ENCODE assay signal across 22 mouse cellular contexts in genomic region chr19:47549174-47549573, GRCm38 (mm10). TPM values are rescaled to one million over a fixed set of nuclear protein-coding genes. Genes with fewer than 3 reads are reported as not detected.
DNase-seq lines count a peak whose midpoint lies in the region; ATAC-seq and TF ChIP-seq lines count a peak whose summit lies in the region.
"Had no signal": no experiment of that assay in that cellular context is flagged by ENCODE, and none has a peak within 500 bp of the region (broad histone marks: within the 10 kb centered on the region; RNA-seq: fewer than 3 reads in every experiment).

No protein-coding gene starts in this region.

- no peak overlapping the region for H3K9ac ChIP-seq in heart, embryonic 12.5 days
- H3K9ac ChIP-seq in kidney, postnatal 0 days (ENCODE audit: low read depth, low read length): no peak overlapping the region
- no peak overlapping the region for H3K9ac ChIP-seq in lung, postnatal 0 days (replicated peaks; ENCODE audit: low read depth)
- H3K9ac ChIP-seq: embryonic facial prominence, embryonic 12.5 days; forebrain, embryonic 12.5 days; heart, embryonic 15.5 days; hindbrain, embryonic 15.5 days had no signal

- TF ChIP-seq CTCF in kidney, postnatal 0 days (IDR thresholded peaks at IDR 0.05; ENCODE audit: low read depth): no peak
- no peak for TF ChIP-seq CTCF in lung, postnatal 0 days (IDR thresholded peaks at IDR 0.05)

- no peaks in the 10 kb centered on the region for H3K27me3 ChIP-seq in heart, embryonic 12.5 days (replicated peaks)
- no peaks in the 10 kb centered on the region for H3K27me3 ChIP-seq in kidney, postnatal 0 days (ENCODE audit: insufficient read depth, low read length)
- H3K27me3 ChIP-seq in lung, postnatal 0 days (replicated peaks; ENCODE audit: insufficient read depth, low read length): no peaks in the 10 kb centered on the region
- H3K27me3 ChIP-seq: embryonic facial prominence, embryonic 12.5 days; forebrain, embryonic 12.5 days; heart, embryonic 15.5 days; hindbrain, embryonic 15.5 days had no signal

- no peak for TF ChIP-seq EP300 in lung, postnatal 0 days (IDR thresholded peaks at IDR 0.05)

- no peaks in the 10 kb centered on the region for H3K4me1 ChIP-seq in heart, embryonic 12.5 days (replicated peaks)
- no peaks in the 10 kb centered on the region for H3K4me1 ChIP-seq in kidney, postnatal 0 days (replicated peaks; ENCODE audit: insufficient read depth, low read length)
- H3K4me1 ChIP-seq in lung, postnatal 0 days (ENCODE audit: insufficient read depth, low read depth, low read length): no peaks in the 10 kb centered on the region
- H3K4me1 ChIP-seq: embryonic facial prominence, embryonic 12.5 days; forebrain, embryonic 12.5 days; heart, embryonic 15.5 days had no signal

- no peak overlapping the region for H3K4me2 ChIP-seq in heart, embryonic 12.5 days
- no peak overlapping the region for H3K4me2 ChIP-seq in kidney, postnatal 0 days (ENCODE audit: low read length)
- no peak overlapping the region for H3K4me2 ChIP-seq in lung, postnatal 0 days (replicated peaks; ENCODE audit: low read depth, low read length)
- H3K4me2 ChIP-seq: embryonic facial prominence, embryonic 12.5 days; forebrain, embryonic 12.5 days; heart, embryonic 15.5 days; hindbrain, embryonic 15.5 days had no signal

- H3K4me3 ChIP-seq in heart, embryonic 12.5 days: no peak overlapping the region
- H3K4me3 ChIP-seq in kidney, postnatal 0 days (replicated peaks; ENCODE audit: low read depth, low read length): no peak overlapping the region
- no peak overlapping the region for H3K4me3 ChIP-seq in lung, postnatal 0 days (ENCODE audit: low read depth, low read length)
- H3K4me3 ChIP-seq: embryonic facial prominence, embryonic 12.5 days; forebrain, embryonic 12.5 days; gastrocnemius, adult 2 months; heart, embryonic 10.5 days; heart, embryonic 15.5 days; hindbrain, embryonic 15.5 days had no signal

- no peaks in the 10 kb centered on the region for H3K36me3 ChIP-seq in heart, embryonic 12.5 days
- H3K36me3 ChIP-seq in kidney, postnatal 0 days (ENCODE audit: insufficient read depth, low read length): no peaks in the 10 kb centered on the region
- H3K36me3 ChIP-seq in lung, postnatal 0 days (ENCODE audit: insufficient read depth, low read length): no peaks in the 10 kb centered on the region
- H3K36me3 ChIP-seq: embryonic facial prominence, embryonic 12.5 days; forebrain, embryonic 12.5 days; heart, embryonic 10.5 days; heart, embryonic 15.5 days; hindbrain, embryonic 15.5 days had no signal

- H3K9me3 ChIP-seq in heart, embryonic 12.5 days (replicated peaks): peaks cover 4% of the 10 kb centered on the region; the same call in 1 of the 2 replicates
- H3K9me3 ChIP-seq in kidney, postnatal 0 days (replicated peaks; ENCODE audit: low read length): no peaks in the 10 kb centered on the region
- H3K9me3 ChIP-seq in lung, postnatal 0 days (ENCODE audit: low read length): no peaks in the 10 kb centered on the region
- H3K9me3 ChIP-seq: embryonic facial prominence, embryonic 12.5 days; forebrain, embryonic 12.5 days; heart, embryonic 10.5 days; heart, embryonic 15.5 days; hindbrain, embryonic 15.5 days had no signal

- H3K27ac ChIP-seq in heart, embryonic 12.5 days (ENCODE audit: poor library complexity, severe bottlenecking): no peak overlapping the region
- H3K27ac ChIP-seq in kidney, postnatal 0 days: no peak overlapping the region; the same call in 1 of the 2 replicates
- H3K27ac ChIP-seq in lung, postnatal 0 days (ENCODE audit: low read length): no peak overlapping the region
- H3K27ac ChIP-seq: embryonic facial prominence, embryonic 12.5 days; forebrain, embryonic 12.5 days; gastrocnemius, adult 2 months; heart, embryonic 10.5 days; heart, embryonic 15.5 days; hindbrain, embryonic 15.5 days had no signal

- DNase-seq in heart, adult 11 months: peak; percentile 72
- peak; percentile 49 for DNase-seq in kidney, postnatal 0 days (ENCODE audit: low spot score)
- no peak for DNase-seq in kidney, postnatal 25 days
- peak; percentile 22 for DNase-seq in layer of hippocampus, adult 9-11 months
- DNase-seq in layer of hippocampus, postnatal 14 days (ENCODE audit: low spot score in 2 of 2): no peak
- DNase-seq in brain, adult 2 months (ENCODE audit: low read depth, low spot score): peak; percentile 59
- no peak for DNase-seq in lung, postnatal 0 days (ENCODE audit: low spot score)
- DNase-seq: adrenal gland, postnatal 10 days; cerebellum, adult 11-12 months; cerebellum, adult 9-10 months; cerebellum, postnatal 25 days; gastrocnemius, adult 2 months; gastrocnemius, postnatal 25 days; heart, adult 18-20 months; heart, postnatal 14 days had no signal

- 77% methylated on average over 9 of the region's 9 CpGs for WGBS in heart, embryonic 12.5 days
- 37% methylated on average over 9 of the region's 9 CpGs for WGBS in kidney, postnatal 0 days
- 79% methylated on average over 9 of the region's 9 CpGs for WGBS in lung, postnatal 0 days

- ATAC-seq in heart, embryonic 12.5 days (ENCODE audit: insufficient number of reproducible peaks, low FRiP score): no peak
- ATAC-seq in kidney, postnatal 0 days (replicated peaks; ENCODE audit: low FRiP score, low read depth): no peak
- ATAC-seq in lung, postnatal 0 days: no peak
- ATAC-seq: forebrain, embryonic 16.5 days had no signal

RNA-seq across cellular contexts. Expression of gene Stn1, which starts 11.9 kb away (rescaled TPM):
- 34.2 and 35.3 TPM in 2 replicates for polyA plus RNA-seq in heart, embryonic 12.5 days (2016; fragmentation: Nextera tagmentation; extraction: Ambion mirVana)
- 31.5 and 33.9 TPM in 2 replicates for polyA plus RNA-seq in kidney, postnatal 0 days (2015; fragmentation: Nextera tagmentation; extraction: Ambion mirVana)
- 10 to 100 TPM; 18.5 to 21.1 TPM for total RNA-seq in layer of hippocampus, postnatal 14 days (2021)
- 28.6 and 30.9 TPM in 2 replicates for polyA plus RNA-seq in lung, postnatal 0 days (2015; fragmentation: Nextera tagmentation; extraction: Ambion mirVana)

RNA-seq across cellular contexts. Expression of gene Slk, which starts 30.3 kb away (rescaled TPM):
- 12.6 and 13.0 TPM in 2 replicates for polyA plus RNA-seq in heart, embryonic 12.5 days (2016; fragmentation: Nextera tagmentation; extraction: Ambion mirVana)
- 12.5 and 14.6 TPM in 2 replicates for polyA plus RNA-seq in kidney, postnatal 0 days (2015; fragmentation: Nextera tagmentation; extraction: Ambion mirVana)
- total RNA-seq in layer of hippocampus, postnatal 14 days (2021): 10 to 100 TPM; 56.5 to 60.7 TPM
- polyA plus RNA-seq in lung, postnatal 0 days (2015; fragmentation: Nextera tagmentation; extraction: Ambion mirVana): 14.6 and 17.2 TPM in 2 replicates

Comparison
In these comparisons a context has a peak if more than half of its experiments do, and no peak if none do; other contexts are left out.
1. DNase-seq: peak in heart, adult 11 months (single experiment), kidney, postnatal 0 days (single experiment), layer of hippocampus, adult 9-11 months (single experiment) and brain, adult 2 months (single experiment); none in kidney, postnatal 25 days (0 of 2), layer of hippocampus, postnatal 14 days (0 of 2) and lung, postnatal 0 days (single experiment).